Mouse (Mus musculus) regulatory T cell (primary cell): ENCODE results near the gene Kifc3.

ENCODE experiments used
- in situ Hi-C: fragments of 300-600 bp; cut with MboI, MseI; formaldehyde crosslinking; loops from one replicate; pipeline ENCODE4 v1.15.1; 2025; ENCODE audit warnings: high pct_unique_total_duplicates

The Kifc3 gene

DNA sequence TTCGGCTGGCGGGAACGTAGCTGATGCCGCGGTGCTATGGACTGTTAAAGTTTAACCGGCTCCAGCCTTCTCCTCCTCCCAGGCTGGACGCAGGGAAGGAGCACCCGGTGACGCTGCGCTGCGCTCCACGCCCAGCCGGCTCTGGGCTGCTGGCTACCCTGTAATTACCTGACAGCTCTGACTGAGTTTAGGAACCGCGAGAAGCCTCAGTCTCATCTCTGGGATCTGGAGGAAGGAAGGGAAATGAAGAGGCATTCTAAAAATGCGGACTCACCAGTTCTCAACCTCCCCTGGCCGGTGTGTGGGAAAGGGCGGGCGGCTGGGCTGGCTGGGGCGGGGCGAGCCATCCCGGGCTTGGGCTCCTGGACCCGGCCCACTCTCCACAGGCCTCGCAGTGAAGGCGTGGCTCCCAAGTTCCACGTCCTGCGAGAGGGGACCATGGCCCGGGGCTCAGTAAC is 64.9 kb downstream of the Kifc3 start:
- in situ Hi-C loops, result no loop called here

GRCm38 (mm10) chr8:95137201-95137600 is 65.4 kb downstream of the Kifc3 start:
- in situ Hi-C loops, result no loop called here

- in situ Hi-C loops, result no loop called here
Measured at GRCm38 (mm10) chr8:95136218-95136617, 66.4 kb downstream of the Kifc3 start.

- in situ Hi-C loops, result no loop called here
Measured at GRCm38 (mm10) chr8:95135242-95135641, 67.4 kb downstream of the Kifc3 start.

GRCm38 (mm10) chr8:95134186-95134585 is 68.4 kb downstream of the Kifc3 start:
- in situ Hi-C loops, result no loop called here

GRCm38 (mm10) chr8:95131983-95132382 is 70.6 kb downstream of the Kifc3 start:
- in situ Hi-C loops, result no loop called here

GRCm38 (mm10) chr8:95130966-95131537 is 71.6 kb downstream of the Kifc3 start:
- in situ Hi-C loops, result no loop called here

- in situ Hi-C loops, result no loop called here
Measured at GRCm38 (mm10) chr8:95128750-95129260, 73.8 kb downstream of the Kifc3 start.

DNA sequence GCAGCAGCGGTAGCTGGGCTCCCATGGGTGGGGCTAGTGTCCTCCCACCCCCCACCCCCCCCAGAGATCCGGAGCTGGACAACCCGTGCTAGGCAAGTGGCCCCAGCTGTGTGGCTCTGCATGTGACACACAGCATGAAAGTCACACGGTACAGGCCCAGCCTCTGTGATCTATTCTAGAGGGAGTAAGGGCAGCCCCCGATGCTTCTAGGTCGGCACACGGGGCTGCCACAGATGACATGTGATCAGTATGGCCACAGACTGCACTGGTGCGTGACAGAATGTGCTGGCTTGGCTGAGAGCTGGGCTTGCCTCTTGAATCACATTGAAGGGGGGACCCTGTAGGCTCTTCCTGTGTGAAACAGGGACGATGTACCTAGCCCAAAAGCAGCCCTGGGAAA is 75.0 kb downstream of the Kifc3 start:
- in situ Hi-C loops, result no loop called here

- in situ Hi-C loops, result no loop called here
Measured at GRCm38 (mm10) chr8:95126497-95126896, 76.1 kb downstream of the Kifc3 start.

DNA sequence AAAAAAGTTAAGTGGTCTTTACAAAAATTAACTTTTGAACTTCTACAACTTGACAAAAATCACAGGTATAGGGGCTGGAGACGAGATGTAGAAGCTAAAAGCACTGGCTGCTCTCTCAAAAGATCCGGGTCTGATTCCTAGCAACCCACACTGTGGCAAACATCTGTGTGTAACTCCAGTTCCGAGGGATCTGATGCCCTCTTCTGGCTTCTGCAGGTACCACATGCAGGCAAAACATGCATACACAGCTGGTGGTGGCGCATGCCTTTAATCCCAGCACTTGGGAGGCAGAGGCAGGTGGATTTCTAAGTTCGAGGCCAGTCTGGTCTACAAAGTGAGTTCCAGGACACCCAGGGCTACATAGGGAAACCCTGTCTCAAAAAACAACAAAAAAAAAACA is 79.2 kb downstream of the Kifc3 start:
- in situ Hi-C loops, result no loop called here

- in situ Hi-C loops, result loop anchor here (5.0 to 10.0 kb wide), 2 partner anchors 94 to 1091 kb away; no protein-coding TSS in a partner anchor
Measured at GRCm38 (mm10) chr8:95113750-95114149, 88.9 kb downstream of the Kifc3 start.

DNA sequence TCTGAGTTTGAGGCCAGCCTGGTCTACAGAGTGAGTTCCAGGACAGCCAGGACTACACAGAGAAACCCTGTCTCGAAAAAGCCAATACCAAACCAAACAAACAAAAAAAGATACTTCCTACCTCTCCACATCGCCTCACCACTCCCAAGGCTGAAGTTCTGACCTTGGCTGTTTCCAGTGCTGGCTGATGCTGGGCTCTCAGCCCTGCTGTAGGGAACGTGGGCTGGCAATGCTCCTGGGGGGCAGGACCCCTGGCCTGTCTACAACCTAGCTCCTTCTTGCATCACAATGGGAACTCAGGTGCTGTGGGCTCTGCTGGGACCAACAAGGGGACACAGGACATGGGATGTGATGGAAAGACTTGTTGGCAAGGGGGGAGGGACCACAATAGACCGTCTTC is 89.5 kb downstream of the Kifc3 start:
- in situ Hi-C loops, result loop anchor here (5.0 to 10.0 kb wide), 2 partner anchors 94 to 1092 kb away; no protein-coding TSS in a partner anchor

- in situ Hi-C loops, result loop anchor here (5.0 to 10.0 kb wide), 2 partner anchors 95 to 1092 kb away; no protein-coding TSS in a partner anchor
Measured at GRCm38 (mm10) chr8:95112594-95112993, 90.0 kb downstream of the Kifc3 start.

DNA sequence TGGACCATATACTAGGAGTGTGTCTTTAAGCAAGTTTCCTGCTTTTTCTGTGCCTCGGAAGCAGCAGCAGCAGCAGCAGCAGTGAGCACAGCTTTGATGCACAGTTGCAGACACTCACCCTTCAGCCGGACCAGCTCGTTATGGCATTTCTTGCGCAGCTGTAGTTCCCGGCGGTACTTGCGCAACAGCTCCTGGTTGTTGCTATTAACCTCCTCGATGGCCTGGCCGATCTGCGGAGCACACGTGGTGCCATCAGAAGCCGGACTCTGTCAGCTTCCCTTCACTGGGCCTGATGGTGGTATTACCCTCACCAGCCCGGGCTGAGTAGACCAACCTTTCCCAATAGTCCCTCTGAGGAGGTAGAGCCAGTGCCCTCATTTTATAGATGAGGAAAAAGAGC is 95.3 kb downstream of the Kifc3 start:
- in situ Hi-C loops, result no loop called here

DNA sequence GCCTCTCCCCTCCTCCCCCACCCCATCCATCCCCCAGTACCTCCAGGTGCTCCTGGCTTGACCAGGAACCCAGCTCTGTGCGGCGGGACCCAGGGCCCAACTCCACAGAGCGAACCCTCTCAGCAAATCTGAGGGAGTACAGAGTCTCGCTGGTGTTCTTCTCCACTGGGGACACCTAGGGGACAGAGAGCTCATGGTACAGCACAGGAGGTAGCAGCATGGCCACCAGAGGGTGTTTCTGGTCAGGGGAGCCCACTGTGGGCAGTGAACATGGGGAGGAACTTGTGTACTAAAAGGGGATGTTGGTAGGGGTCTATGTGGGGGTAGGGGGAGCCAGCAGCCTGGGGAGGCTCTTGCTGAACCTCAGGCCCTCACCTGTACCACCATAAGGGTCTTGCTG is 100.6 kb downstream of the Kifc3 start:
- in situ Hi-C loops, result no loop called here

- in situ Hi-C loops, result no loop called here
Measured at GRCm38 (mm10) chr8:95099009-95099408, 103.6 kb downstream of the Kifc3 start.

GRCm38 (mm10) chr8:95093574-95093973 is 109.0 kb downstream of the Kifc3 start:
- in situ Hi-C loops, result no loop called here

DNA sequence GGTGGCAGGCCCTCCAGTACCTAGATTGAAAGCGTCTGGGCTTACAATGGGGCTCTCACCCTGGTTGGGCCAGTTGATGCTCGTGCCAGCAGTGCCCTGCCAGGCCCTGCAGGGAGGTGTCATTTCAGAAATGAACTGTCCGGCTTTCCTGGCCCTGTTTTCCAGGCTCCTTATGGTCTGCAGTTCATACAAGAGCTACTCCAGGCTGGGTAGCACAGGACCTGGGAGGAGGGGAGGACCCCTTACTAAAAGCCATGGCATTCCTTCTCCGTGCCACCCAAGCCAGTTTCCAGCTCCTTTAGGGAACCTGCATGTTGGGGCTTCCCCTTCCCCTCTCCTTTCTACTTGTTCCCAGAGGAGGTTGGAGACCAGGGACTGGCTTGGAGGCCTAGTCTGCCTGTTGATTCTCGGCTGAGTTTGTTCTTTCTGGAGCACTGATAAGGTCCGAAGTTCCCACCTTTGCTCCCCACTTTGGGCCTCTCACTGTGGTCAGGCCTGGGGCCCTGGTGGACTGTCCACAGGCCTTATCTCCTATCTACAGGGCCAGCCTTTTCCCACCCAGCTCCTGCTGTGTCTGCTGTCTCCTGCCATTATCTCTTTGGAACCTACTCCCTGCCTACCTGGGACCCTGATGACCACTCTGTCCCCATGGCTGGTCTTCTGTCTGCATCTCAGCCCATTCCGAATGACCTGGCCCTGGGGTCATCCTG is 117.0 kb downstream of the Kifc3 start:
- in situ Hi-C loops, result loop anchor here (10.0 kb wide), 1 partner anchor 719 kb away; the partner anchor contains the start of gene Cnot1

GRCm38 (mm10) chr8:95084744-95085431 is 117.7 kb downstream of the Kifc3 start:
- in situ Hi-C loops, result loop anchor here (10.0 kb wide), 1 partner anchor 720 kb away; the partner anchor contains the start of gene Cnot1

- in situ Hi-C loops, result loop anchor here (10.0 kb wide), 1 partner anchor 721 kb away; the partner anchor contains the start of gene Cnot1
Measured at GRCm38 (mm10) chr8:95084261-95084660, 118.4 kb downstream of the Kifc3 start.

DNA sequence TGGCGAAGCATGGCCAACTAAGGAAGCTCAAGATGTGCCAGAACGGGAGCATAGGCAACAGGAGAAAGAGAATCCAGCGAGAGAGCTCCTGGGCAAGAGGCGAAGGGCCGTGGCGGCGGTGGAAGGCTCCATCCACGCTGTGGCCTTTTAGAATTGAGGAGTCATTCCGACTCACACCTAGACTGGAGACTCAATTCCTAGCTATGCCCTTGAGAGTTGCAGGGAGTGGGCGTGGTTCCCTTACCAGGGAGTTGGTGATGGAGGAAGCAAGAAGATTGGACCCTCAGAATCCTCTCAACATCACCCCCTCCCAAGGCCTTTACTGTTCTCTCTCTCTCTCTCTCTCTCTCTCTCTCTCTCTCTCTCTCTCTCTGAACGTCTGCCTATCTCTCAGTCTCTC is 121.0 kb downstream of the Kifc3 start:
- in situ Hi-C loops, result loop anchor here (10.0 kb wide), 1 partner anchor 723 kb away; the partner anchor contains the start of gene Cnot1
